Mouse (Mus musculus) kidney, postnatal 4 days (tissue): ENCODE data around the gene Tmed1.
A peak's percentile ranks its signal among the peaks of the same experiment; 100 is the strongest.
"Not testable (repeated sequence)": the region's sequence is repeated elsewhere in the genome, so short reads cannot be mapped to it uniquely, and the experiment has no call there.

ENCODE experiments used
- DNase-seq, 2 experiments: peaks; one replicate each; pipeline ENCODE4 v3.0.0; 2021; ENCODE audit warnings: mixed read lengths in 2 of 2

Tmed1 gene

DNA sequence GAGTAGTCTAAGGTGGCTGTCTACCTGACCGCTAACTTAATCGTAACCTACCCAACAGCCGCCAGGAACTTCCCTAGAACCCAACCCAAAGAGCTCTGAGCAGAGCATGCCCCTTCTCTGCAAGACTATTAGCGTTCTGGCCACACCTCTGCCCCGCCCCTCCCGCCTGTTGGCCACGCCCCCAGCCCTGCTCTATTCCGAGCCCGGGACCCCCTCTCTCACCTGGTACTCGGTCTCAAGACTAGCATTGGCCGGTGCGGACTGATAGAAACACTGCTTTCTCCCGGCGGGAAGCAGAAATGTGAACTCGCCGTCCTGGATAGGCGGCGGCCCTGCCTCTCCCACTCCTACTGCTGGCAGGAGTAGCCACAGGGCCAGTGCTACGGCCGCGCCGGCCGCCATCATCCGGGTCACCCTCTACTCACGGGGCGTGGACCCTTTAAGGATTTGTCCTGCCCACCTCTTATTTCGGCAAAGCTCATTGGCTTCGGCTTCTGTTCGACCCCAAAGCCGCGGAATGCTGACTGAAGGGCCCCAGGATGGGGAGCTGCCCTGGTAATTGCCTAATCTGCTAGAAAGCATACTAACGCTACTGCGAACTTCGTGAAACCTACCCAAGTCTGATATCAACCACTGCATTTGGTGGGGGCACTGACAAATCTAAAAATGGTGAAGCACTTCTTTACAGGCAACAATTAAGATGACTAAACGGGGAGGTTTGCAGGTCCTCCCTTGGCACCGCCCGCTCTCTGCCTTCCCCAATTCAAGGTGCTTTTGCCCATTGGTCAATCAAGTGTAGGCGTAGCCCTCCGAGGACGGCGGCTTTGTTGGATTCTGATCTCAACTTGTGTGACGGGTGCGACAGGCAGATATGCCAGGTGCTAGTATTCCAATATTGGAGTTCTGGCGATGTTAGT lies at the start of gene Tmed1:
Gene Tmed1 (minus strand): TSS at position 481 of the 917 bp plus-strand sequence.
- DNase-seq = peak; percentile 98

DNA sequence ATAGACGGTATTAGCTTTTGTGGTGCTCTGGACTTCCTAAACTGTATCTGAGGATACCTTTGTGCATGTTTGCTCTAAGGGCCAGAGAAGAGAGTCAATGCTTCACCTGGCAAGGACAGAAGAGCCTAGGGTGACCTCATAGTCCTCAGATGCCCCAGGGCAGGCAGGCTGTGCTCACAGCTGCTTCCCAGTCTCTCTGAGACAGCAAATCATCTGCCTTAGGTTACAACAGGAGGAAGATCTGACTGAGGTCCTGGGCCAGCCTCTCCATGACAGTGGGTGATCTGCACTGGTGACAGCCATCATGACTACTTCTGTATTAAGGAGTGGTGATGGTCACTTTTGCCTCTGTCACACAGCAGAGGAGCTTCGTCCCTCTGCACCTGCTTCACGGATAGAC lies 49.1 kb upstream of the Tmed1 start:
- DNase-seq = no peak

DNA sequence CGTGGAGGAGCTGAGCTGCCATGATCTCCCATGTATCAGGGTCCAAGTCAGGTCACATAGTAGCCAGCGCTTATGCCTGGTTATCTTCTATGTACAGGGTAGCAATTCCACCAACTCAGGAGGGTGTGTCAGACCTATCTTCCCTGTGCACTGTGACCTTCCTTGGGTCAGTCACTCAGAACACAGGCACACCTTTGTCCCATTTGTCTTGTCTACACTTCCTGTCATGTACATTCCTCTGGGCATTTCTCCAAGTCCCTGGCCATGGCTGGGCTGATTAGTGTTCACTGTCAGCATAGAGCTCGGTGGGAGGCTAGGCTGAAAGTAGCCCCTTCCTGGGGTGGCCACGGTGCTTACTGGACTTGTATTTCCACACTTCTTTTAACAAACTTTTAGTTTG lies 48.3 kb upstream of the Tmed1 start:
- DNase-seq = peak; percentile 24 to 33

DNA sequence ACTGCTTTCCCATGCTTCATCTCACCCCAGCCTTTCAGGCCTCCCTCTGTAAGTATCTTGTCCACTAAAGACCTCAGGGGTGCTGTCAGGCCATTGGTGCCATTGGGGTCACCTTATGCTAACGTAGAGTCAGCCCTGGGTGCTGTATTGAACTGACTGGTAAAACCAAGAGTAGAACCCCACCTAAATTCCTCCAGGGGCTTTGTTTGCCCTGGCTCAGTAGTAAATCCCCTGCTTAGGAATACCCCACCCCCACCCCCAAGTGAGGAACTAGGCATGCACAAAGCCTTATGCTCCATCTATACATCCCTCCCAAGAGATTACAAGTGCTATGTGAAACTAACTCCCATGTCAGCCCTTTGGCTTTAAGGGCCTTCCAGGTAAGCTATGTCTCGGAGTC lies 47.5 kb upstream of the Tmed1 start:
- DNase-seq = no peak

DNA sequence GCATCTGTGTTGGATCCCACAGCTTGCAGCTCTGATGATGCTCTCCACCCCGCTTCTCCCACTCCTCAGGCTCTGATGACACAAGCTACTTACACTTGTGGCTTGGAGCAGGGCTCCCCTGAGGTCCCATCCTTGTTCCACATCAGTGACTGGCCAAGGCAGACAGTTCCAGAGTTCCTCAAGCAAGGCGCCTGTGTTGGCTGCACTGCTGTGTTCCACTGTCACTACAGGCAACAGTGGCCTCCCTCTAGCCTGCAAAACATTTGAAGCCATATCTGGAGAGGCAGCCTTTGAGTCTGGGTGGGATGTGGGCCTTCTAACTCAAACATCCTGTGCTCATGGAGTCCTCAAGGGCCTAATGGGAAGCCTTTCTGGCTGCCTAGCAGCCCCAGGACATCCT lies 46.9 kb upstream of the Tmed1 start:
- DNase-seq = no peak

DNA sequence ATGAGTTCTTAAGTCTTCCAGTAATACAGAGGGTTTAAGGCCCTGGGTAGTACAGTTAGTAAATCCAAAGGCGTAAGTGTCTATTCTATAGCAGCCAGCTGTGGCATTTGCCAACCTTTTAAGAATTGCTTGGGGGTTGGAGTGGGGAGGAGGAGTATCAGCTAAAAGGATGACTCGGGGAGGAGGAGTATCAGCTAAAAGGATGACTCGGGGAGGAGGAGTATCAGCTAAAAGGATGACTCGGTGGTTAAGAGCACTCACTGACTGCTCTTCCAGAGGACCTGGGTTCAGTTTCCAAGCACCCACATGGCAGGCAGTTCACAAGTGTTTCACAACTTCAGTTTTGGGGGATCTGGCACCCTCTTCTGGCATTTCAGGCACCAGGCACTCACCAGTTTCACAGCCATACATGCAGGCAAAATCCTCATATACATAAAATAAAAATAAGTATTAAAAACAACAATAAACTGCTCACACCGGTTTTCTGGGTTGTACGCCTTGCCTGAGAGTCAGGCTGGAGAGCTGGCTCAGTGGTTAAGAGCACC lies 45.2 kb upstream of the Tmed1 start:
- DNase-seq = no peak

DNA sequence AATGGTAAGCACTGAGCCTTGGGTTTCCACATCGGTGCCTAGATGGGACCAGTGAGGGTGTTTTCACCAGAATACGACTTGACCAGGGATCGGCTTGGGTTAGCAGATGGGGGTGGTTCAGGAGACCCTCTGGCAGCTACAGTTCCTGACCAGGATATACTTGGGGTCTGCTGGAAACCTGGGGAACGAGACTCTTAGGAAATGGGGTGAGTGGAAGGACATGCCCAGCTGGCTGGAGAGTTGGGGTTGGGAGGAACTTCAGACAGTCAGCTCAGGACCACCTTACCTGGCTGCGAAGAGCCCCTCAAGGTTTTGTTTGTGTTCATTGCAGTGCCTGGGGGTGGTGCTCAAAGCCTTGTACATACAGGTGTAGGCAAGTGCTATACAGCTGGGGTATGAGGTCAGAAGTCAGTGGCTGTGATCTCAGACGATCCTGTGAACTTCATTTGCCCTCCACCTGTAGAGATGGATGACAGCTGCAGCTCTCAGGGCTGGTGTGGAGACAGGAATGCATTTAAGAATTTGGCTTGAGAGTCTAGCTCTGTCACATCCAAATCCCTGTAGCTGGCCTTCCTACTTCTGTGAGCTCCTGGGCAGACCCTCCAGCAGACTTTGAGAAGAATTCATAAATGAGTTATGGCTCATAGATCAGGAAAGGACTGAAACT lies 43.7 kb upstream of the Tmed1 start:
- no peak for DNase-seq

DNA sequence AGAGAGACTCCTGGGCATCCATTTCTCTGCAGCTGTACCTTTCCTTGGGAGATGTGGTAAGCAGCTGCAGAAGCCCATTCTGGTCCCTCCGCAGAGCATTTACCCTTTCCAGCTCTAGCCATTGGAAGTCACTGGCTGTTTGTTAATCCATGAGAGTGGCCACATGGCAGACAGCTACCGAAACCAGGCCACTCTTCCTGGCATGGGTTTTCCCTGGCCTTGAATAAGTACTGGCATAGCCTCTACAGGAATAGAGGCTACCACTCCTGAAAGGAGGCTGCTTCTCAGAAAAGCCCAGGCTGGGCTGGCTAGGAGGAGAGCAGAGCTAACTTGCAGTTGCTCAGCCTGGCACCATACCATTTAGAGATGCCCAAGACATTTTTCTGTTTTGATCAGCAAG lies 41.0 kb upstream of the Tmed1 start:
- DNase-seq = no peak

DNA sequence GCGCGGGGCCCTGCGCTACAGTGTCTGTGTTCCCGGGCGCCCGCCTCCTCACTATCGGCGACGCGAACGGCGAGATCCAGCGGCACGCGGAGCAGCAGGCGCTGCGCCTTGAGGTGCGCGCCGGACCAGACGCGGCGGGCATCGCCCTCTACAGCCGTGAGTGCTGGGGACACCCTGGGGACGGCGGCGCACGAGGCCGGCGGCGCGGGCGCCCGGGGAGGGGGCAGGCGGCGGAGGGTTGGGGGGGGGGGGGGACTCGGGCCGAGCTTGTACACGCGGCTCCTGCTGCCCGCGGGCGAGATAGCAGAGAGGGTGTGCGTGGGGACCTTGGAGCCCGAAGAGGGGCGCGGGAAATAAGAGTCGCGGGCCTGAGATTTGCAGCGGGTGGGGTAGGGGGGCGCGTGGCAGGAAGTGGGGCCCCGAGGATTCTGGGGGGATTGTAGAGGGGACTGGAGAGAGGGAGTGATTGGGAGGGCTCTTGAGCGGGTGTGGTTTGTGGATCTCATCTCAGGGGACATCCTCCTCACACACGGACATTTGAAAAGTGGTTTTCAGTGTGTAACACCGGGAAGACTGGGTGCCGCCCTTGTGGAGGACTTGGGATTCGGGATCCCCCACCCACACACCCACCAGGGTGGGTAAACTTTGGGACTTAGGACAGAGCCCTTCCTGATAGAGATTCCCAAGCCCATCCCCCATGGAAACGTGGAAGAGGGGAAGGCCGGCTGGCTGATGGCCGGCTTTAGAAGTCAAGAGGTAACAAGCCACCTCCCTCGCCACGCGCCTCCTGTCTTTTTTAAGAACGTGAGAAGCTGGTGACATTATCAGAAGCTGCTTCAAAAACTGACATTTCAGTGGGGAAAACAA lies 37.3 kb upstream of the Tmed1 start:
- peak; percentile 74 to 84 for DNase-seq

DNA sequence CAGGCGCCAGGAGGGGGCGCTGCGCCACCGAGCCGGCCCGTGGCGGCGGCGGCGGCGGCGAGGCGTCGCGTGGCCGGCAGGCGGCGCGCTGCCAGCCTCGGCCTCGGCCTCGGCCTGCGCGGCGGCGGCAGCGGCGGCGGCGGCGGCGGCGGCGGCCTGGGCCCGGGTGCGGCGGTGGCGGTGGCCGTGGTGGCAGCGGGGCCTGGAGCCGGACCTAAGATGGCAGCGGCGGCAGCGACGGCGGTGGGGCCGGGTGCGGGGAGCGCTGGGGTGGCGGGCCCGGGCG lies 36.7 kb upstream of the Tmed1 start, which contains the start of gene Carm1:
Gene Carm1 (plus strand): TSS at position 106 of the 286 bp plus-strand sequence.
- DNase-seq = no peak

DNA sequence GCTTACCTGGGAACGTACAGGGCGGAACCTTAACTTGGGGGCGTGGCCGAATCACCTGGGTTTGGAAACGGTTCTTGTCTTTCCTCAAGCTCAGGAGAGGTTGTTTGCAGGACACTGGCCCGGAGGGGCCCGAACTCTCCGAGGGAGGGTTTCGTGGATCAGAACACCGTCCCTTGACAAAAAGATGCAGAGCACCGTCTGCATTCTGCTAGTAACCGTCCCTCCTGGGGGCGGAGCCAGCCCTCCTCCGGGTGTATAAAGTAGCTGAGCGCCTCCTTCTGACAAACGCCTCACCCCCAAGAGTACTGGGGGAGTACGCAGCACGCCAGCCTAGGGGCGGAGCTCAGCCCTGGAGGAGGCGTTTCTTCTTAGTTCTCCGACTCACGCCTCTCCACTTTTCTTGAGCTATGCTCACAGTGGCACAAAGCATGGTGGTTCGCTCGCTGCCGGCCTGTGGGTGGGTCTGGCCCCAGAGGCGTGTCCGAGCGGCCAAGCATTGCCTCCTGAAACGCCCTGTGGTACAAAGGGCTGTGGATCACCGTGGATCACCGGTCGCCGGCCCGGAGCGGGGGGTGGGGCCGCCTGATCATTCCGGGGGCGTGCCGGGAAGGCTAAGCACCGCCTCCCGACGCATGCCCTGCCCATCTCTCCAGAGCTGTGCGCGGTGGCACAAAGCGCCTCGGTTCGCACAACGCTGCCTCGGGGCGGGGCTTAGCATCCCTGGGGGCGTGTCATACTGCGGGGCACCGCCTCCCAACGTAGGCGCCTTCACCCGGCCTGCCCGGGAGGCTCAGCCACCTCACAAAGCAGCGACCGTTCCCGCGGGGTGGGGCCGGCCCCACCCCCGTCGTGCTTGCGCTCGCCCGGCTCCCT lies 36.1 kb upstream of the Tmed1 start:
- DNase-seq = peak; percentile 100

DNA sequence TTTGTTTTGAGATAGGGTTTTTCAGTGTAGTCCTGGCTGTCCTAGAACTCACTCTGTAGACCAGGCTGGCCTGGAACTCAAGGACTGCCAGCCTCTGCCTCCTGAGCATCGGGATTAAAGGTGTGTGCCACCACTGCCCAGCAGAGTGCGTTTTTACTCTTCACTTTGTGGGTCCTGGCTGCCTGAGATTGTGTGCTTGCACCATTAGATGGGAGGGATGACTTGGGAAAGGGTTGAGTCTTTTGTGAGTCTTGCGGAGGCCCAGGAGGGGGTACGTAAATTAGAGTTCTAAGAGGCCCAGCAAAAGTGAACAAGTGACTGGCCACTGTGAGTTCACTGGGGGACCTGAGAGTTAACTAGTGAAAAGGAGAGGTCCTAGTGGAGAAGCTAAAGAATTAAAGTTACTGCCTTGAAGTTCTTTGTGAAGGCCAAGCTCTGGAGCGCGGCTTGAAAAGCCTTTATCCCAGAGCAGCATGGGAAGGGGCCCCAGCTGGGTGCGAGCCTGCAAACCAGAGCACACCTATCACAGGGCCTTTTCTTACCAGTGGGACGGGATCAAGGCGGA lies 35.4 kb upstream of the Tmed1 start:
- no peak for DNase-seq

DNA sequence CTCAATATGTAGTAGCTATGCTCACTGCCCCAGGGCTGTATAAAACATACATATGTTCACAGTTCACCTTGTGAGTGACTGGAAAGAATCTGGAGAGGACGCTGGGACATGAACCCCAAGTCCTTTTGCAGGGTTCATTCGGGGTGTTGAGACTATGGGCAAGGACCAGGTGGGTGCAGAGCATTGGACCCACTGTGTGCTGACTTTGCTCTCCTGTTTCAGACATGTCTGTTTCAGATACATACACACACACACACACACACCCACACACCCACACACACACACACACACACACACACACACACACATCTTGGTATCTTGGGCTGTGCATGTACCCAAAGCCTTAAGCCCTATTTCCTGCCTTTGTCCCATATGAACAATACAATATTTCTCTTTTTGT lies 31.9 kb upstream of the Tmed1 start:
- not testable (repeated sequence) for DNase-seq

DNA sequence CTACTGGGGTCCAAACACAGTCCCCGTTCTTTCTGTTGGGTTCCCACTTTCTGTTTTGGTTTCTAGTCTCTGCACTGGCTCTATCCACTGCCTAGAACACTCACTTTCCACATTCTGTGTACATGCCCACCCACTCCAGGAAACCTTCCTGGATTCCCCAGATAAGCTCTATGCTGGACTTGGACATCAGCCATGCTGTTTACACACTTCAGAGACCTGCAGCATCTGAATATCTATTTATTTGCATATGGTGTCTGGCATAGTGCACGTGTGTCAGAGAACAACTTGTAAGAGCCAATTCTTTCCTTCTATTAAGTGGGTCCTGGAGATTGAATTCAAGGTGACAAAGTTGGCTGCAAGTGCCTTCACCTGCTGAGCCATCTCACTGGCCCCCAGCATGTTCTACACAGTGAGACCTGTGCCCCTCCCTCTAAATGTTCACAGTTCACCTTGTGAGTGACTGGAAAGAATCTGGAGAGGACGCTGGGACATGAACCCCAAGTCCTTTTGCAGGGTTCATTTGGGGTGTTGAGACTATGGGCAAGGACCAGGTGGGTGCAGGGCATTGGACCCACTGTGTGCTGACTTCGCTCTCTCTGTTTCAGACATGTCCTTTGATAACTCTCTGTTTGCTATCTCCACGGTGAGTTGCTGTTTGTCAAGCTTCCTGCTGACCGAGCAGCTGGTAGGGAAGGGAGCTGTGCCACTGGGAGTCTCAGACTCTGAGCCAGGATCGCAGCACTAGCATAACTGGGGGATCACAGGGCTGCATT lies 30.1 kb upstream of the Tmed1 start:
- DNase-seq = no peak

DNA sequence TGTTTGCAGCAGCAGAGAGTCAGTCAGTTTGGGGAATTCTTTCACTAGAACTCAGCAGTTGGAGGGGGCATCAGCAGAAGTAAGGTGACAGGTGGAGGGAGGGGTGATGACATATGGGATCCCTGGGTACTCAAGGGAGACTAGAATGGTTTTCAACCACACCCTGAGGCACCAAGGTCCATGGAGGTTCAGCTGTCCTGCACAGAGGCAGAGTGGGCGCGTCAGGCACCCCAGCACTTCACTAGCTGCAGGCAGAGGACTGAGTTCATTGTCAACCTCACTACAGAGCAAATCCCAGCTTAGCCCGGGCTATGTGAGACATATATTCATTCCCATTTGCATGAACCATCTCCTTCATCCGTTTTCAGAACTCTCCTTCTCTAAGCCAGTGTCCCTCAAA lies 27.0 kb upstream of the Tmed1 start:
- DNase-seq = no peak

DNA sequence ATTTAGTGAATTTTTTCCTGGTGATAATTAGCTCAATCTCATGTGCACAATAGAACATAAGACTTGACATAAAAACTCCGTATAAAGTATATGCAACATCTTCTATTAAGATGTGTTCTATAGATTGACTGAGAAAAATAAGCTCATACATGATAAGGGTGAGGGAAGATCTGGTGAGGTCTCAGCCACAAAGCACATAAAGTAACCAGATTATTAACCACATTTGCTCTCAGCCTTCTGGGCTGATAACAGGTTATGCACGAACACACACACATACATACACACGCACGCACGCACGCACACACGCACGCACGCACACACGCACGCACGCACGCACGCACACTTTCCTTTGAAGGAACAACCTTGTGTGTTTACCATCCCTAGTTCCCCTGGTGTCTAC lies 26.4 kb upstream of the Tmed1 start:
- DNase-seq = no peak

DNA sequence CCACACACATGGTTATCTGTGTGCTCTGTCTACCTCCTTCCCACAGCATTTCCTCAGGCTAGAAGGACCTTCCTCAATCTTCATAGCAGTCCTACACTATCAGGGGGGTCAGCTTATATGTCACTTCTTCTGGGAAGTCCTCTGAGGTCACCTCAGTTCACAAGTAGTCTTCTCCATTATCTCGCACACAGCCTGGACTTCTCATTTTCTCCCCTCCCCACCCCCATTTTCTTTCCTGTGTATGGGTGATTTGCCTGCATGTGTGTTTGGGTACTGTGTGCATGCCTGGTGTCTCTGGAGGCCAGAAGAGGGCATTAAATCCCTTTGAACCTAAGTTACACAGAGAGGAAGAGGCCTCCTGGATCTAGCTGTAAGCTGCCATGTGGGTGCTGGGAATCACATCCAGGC lies 17.9 kb upstream of the Tmed1 start:
- DNase-seq = no peak

DNA sequence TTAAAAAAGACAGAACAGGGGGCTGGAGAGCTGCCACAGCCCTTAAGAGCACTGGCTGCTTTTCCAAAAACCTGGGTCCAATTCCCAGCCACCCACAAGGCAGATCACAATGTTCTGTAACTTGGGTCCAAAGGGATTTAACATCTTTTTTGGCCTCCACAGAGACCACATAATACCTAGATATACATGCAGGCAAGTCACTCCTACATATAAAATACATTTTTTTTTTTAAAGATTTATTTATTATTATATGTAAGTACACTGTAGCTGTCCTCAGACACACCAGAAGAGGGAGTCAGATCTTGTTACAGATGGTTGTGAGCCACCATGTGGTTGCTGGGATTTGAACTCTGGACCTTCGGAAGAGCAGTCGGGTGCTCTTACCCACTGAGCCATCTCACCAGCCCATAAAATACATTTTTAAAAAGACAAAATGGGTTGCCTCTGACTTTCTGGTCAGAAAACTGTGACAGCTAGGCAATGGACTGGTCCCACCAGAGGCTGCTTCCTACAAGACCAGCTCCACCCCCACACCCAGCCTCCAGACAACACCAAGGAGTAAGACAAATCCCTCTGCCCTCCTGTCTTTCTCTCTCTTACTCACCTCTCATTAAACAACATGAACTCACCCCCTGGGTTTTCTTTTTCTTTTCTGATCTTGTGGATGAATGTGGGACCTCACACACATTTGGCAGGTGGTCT lies 17.2 kb upstream of the Tmed1 start:
- no peak for DNase-seq

DNA sequence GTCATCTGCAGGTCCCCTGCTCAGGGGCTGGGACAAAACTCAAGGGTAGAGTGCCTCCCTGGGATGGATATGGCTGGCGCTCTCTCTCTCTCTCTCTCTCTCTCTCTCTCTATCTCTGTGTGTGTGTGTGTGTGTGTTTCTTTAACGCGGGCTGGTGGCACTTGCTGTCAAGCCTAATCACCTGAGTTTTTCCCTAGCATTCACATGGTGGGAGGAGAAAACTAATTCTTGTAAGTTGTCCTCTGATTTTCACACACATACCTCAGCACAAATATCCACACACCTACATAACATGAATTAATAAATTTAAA lies 16.5 kb upstream of the Tmed1 start:
- no peak for DNase-seq

DNA sequence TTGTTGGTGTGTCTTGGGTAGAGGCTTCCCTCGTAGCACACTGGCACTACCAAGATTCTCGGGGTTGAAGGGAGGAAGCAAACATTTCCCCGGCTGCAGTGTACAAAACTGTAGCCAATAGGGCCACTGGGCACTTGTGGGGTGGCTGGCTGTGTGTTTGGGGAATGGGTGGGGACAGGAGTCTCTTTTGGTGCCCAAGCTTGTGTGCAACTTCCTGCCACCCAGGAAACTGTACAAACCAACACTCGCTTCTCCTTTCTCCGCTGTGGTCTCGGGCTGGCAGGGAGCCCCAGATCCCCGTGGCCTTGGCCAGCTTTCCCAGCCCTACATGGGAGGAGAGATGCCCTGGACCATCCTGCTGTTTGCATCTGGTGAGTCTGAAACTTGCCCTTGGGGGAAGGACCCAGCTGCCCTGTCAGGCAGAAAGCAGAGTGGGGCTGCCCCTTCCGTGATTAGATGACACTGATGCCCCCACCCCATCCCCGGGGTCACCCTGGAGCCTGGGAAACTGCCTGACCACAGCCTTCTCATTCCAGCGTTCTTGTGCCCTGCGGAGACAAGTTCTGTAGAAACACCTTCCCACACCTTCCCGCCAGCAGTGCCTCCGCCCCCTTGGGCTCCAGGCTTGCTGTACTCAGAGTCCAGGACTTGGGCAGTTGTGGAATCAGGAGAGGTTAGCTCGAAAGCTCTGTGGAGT lies 16.0 kb upstream of the Tmed1 start, which contains the start of gene AB124611:
Gene AB124611 (plus strand): TSS at position 240 of the 697 bp plus-strand sequence.
- DNase-seq = peak in 1 of 2 experiments; percentile 26
